Mouse (Mus musculus) testis, adult 2 months (tissue): ENCODE results near the gene Wnk2.

ENCODE experiments used
- CTCF ChIP-seq: fragments of 200-500 bp; IDR thresholded peaks from 2 replicates; pipeline ENCODE4 v1.5.1; 2012; ENCODE audit warnings: low read depth, mild to moderate bottlenecking, inconsistent platforms, low read length, moderate library complexity; ENCODE audit not compliant: control insufficient read depth, insufficient read depth, insufficient replicate concordance
- POLR2A ChIP-seq: fragments of 200-500 bp; IDR thresholded peaks from 2 replicates; pipeline ENCODE4 v1.6.1; 2012; ENCODE audit warnings: low read depth, mild to moderate bottlenecking, inconsistent platforms, low read length, moderate library complexity; ENCODE audit not compliant: control insufficient read depth

- TF ChIP-seq CTCF (no peak), POLR2A (no peak)
These were observed 45.8 kb upstream of the Wnk2 start for GRCm38 (mm10) chr13:49193650-49194049.
